Mouse (Mus musculus) embryonic fibroblast, embryonic 13.5 days (primary cell): ENCODE data around the gene Smndc1. TPM values are rescaled to one million over a fixed set of nuclear protein-coding genes. Genes with fewer than 3 reads are reported as not detected.

Experiments
- H3K27ac ChIP-seq: 2 replicates; pipeline ENCODE4 v1.5.1; 2012; ENCODE audit warnings: low read length, control low read depth, inconsistent platforms; ENCODE audit not compliant: insufficient read depth
- H3K4me1 ChIP-seq: 2 replicates; pipeline ENCODE4 v1.6.1; 2011; ENCODE audit warnings: low read length; ENCODE audit not compliant: control insufficient read depth, insufficient read depth
- H3K4me3 ChIP-seq: 2 replicates; pipeline ENCODE4 v1.5.1; 2011; ENCODE audit warnings: mild to moderate bottlenecking, control low read depth, low read length; ENCODE audit not compliant: insufficient read depth
- CTCF ChIP-seq: IDR thresholded peaks from 2 replicates; pipeline ENCODE4 v1.5.1; 2011; ENCODE audit warnings: mild to moderate bottlenecking, control low read depth, low read length, moderate library complexity, borderline replicate concordance; ENCODE audit not compliant: insufficient read depth
- POLR2A ChIP-seq: IDR thresholded peaks from 2 replicates; pipeline ENCODE4 v1.6.1; 2011; ENCODE audit warnings: low read depth, mild to moderate bottlenecking, control low read depth, low read length, moderate library complexity
- polyA plus RNA-seq: library from polyadenylated mRNA; stranded (reverse); fragments of >200 nt; gene quantifications from 2 replicates; pipeline ENCODE4 v1.2.4, GENCODE M21; 2011; ENCODE audit warnings: low read depth; ENCODE audit not compliant: missing spikeins, insufficient read length

Smndc1 gene
- polyA plus RNA-seq, result 55.0 and 61.7 TPM in 2 replicates

- peaks cover 2% of the 10 kb centered on the region; the same call in 1 of the 2 replicates for H3K4me1 ChIP-seq
- TF ChIP-seq POLR2A, result peak; percentile 91
- no peak for TF ChIP-seq CTCF
- peak within 1 kb of the TSS; percentile 99 for H3K4me3 ChIP-seq
- peak within 1 kb of the TSS; percentile 88 for H3K27ac ChIP-seq
Observed at GRCm38 (mm10) chr19:53390495-53391007, at the start of gene Smndc1. Gene Smndc1 (minus strand): TSS chr19:53390578.

GRCm38 (mm10) chr19:53439340-53439739, 49.0 kb upstream of the Smndc1 start:
- no peak for TF ChIP-seq CTCF
- TF ChIP-seq POLR2A, result no peak
- 0 out of 2 replicates have a peak, but pooled peaks cover under 1% of the 10 kb centered on the region for H3K4me1 ChIP-seq
- H3K27ac ChIP-seq, result no peak overlapping the region
- no peak overlapping the region for H3K4me3 ChIP-seq

GRCm38 (mm10) chr19:53437991-53438390, 47.6 kb upstream of the Smndc1 start:
- H3K4me1 ChIP-seq, result 0 out of 2 replicates have a peak, but pooled peaks cover 4% of the 10 kb centered on the region
- H3K4me3 ChIP-seq, result no peak overlapping the region
- TF ChIP-seq POLR2A, result no peak
- TF ChIP-seq CTCF, result no peak
- no peak overlapping the region for H3K27ac ChIP-seq

- 0 out of 2 replicates have a peak, but pooled peaks cover 4% of the 10 kb centered on the region for H3K4me1 ChIP-seq
- TF ChIP-seq POLR2A (no peak), CTCF (no peak)
- no peak overlapping the region for H3K4me3 ChIP-seq
- no peak overlapping the region for H3K27ac ChIP-seq
Observed at GRCm38 (mm10) chr19:53437311-53437958, 47.1 kb upstream of the Smndc1 start.

- 0 out of 2 replicates have a peak, but pooled peaks cover 4% of the 10 kb centered on the region for H3K4me1 ChIP-seq
- no peak overlapping the region for H3K27ac ChIP-seq
- no peak overlapping the region for H3K4me3 ChIP-seq
- no peak for TF ChIP-seq POLR2A
- no peak for TF ChIP-seq CTCF
Observed at GRCm38 (mm10) chr19:53433949-53434689, 43.7 kb upstream of the Smndc1 start.

- no peak overlapping the region for H3K27ac ChIP-seq
- no peak for TF ChIP-seq POLR2A
- TF ChIP-seq CTCF, result no peak
- 0 out of 2 replicates have a peak, but pooled peaks cover 4% of the 10 kb centered on the region for H3K4me1 ChIP-seq
- H3K4me3 ChIP-seq, result no peak overlapping the region
Observed at GRCm38 (mm10) chr19:53431003-53431402, 40.6 kb upstream of the Smndc1 start.

- H3K4me1 ChIP-seq, result 0 out of 2 replicates have a peak, but pooled peaks cover 4% of the 10 kb centered on the region
- TF ChIP-seq POLR2A, result no peak
- no peak for TF ChIP-seq CTCF
- no peak overlapping the region for H3K4me3 ChIP-seq
- H3K27ac ChIP-seq, result no peak overlapping the region
Observed at GRCm38 (mm10) chr19:53430356-53430755, 40.0 kb upstream of the Smndc1 start.

GRCm38 (mm10) chr19:53427817-53428216, 37.4 kb upstream of the Smndc1 start:
- no peak overlapping the region for H3K27ac ChIP-seq
- TF ChIP-seq CTCF (no peak), POLR2A (no peak)
- no peaks in the 10 kb centered on the region for H3K4me1 ChIP-seq
- no peak overlapping the region for H3K4me3 ChIP-seq

- no peak overlapping the region for H3K27ac ChIP-seq
- no peaks in the 10 kb centered on the region for H3K4me1 ChIP-seq
- no peak overlapping the region for H3K4me3 ChIP-seq
- no peak for TF ChIP-seq CTCF
- no peak for TF ChIP-seq POLR2A
Observed at GRCm38 (mm10) chr19:53427346-53427745, 37.0 kb upstream of the Smndc1 start.
